Mouse (Mus musculus): ENCODE results near the gene Gnpat. TPM values are rescaled to one million over a fixed set of nuclear protein-coding genes. Genes with fewer than 3 reads are reported as not detected.
A peak's percentile ranks its signal among the peaks of the same experiment; 100 is the strongest.

Gene Gnpat
- total and polyA plus RNA-seq, 3 experiments: 74.3 to 637 (median 117) TPM

DNA sequence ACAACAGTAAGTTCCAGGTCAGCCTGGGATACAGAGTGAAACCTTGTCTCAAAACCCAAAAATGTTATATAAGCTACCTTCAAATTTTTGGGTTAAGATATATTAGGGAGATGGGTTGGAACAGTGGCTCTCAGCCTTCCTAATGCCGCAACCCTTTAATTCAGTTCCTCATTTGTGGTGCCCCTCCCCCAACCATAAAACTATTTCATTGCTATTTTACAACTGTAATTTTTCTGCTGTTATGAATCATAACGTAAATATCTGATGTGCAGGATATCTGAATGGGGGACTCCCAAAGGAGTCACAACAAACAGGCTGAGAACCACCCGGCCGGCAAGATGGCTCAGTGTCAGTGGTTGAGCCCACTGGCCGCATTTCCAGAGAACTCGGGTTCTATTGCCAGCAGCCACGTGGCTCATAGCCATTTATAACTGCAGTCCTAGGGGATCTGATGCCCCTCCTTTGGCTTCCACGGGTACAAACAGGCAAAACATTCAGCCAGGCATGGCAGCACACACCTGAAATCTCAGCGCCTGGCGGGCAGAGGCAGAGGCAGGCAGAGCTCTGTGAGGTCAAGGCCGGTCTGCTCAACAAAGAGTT is 59.8 kb downstream of the Gnpat start:
- Histone ChIP-seq H3K4me3 (ENCODE audit: control insufficient read depth in 1 of 2, insufficient read depth in 1 of 2, low read depth in 2 of 2, low read length in 2 of 2) (0 out of 4 replicates have a peak overlapping the region, but pooled peaks of 1 of the 2 experiments have one; percentile 20), H3K9ac (ENCODE audit: control insufficient read depth, low read depth, low read length, poor library complexity, severe bottlenecking) (0 out of 2 replicates have a peak overlapping the region, but pooled peaks have one; percentile 2), H3K9me3 (replicated peaks; ENCODE audit: insufficient read depth, low read length) (no peaks in the 10 kb centered on the region), H3K4me1 (ENCODE audit: control insufficient read depth in 1 of 2, insufficient read depth in 2 of 2, low read length in 2 of 2) (peaks cover 6 to 19% of the 10 kb centered on the region in 2 experiments), H3K36me3 (ENCODE audit: control insufficient read depth in 1 of 2, insufficient read depth in 2 of 2, low read length in 2 of 2) (peaks cover 3 to 17% of the 10 kb centered on the region in 2 experiments), H3K79me2 (ENCODE audit: control insufficient read depth, insufficient read depth, low read length, poor library complexity) (peaks cover 26% of the 10 kb centered on the region; the same call in 1 of the 2 replicates), H3K27me3 (ENCODE audit: control insufficient read depth in 1 of 2, insufficient read depth in 2 of 2, low read length in 2 of 2) (no peaks in the 10 kb centered on the region), H3K27ac (ENCODE audit: control insufficient read depth, low read depth, low read length) (peak overlapping the region; percentile 47; the same call in 1 of the 2 replicates)
- DNase-seq (ENCODE audit: low read depth, low spot score): peak; percentile 77
- TF ChIP-seq SMC3 (IDR thresholded peaks at IDR 0.05; ENCODE audit: low read depth, low read length) (no peak), GABPA (IDR thresholded peaks at IDR 0.05; ENCODE audit: low read depth, low read length) (no peak), E2F4 (IDR thresholded peaks at IDR 0.05; ENCODE audit: borderline replicate concordance, low read depth, low read length) (no peak), NELFE (IDR thresholded peaks at IDR 0.05; ENCODE audit: low read depth, low read length) (0 out of 2 replicates have a peak, but pooled peaks have one; percentile 20), GATA1 (IDR thresholded peaks at IDR 0.05; ENCODE audit: low read depth, low read length) (peak; percentile 35; the same call in 1 of the 2 replicates), POLR2AphosphoS2 (IDR thresholded peaks at IDR 0.05; ENCODE audit: low read length) (no peak), UBTF (IDR thresholded peaks at IDR 0.05; ENCODE audit: borderline replicate concordance, insufficient read depth, low read depth, low read length) (no peak), MYC (IDR thresholded peaks at IDR 0.05; ENCODE audit: low read depth, low read length) (peak; percentile 60; the same call in 1 of the 2 replicates), TAL1 (IDR thresholded peaks at IDR 0.05; ENCODE audit: low read length) (no peak), EP300 (IDR thresholded peaks at IDR 0.05; ENCODE audit: low read depth in 1 of 2, low read length in 2 of 2) (peak; percentile 70 to 71), BHLHE40 (IDR thresholded peaks at IDR 0.05; ENCODE audit: borderline replicate concordance, low read depth, low read length) (0 out of 2 replicates have a peak, but pooled peaks have one; percentile 37), CHD2 (IDR thresholded peaks at IDR 0.05; ENCODE audit: low read length) (peak; percentile 63), TBP (IDR thresholded peaks at IDR 0.05; ENCODE audit: low read depth, low read length) (no peak), USF2 (IDR thresholded peaks at IDR 0.05; ENCODE audit: borderline replicate concordance in 1 of 2, insufficient read depth in 1 of 2, low read depth in 1 of 2, low read length in 2 of 2) (no peak), ELF1 (IDR thresholded peaks at IDR 0.05; ENCODE audit: low read depth, low read length) (0 out of 2 replicates have a peak, but pooled peaks have one; percentile 34), ZC3H11A (IDR thresholded peaks at IDR 0.05; ENCODE audit: low read depth, low read length) (no peak; the same call in 1 of the 2 replicates), MAFK (IDR thresholded peaks at IDR 0.05; ENCODE audit: borderline replicate concordance, low read depth, low read length) (no peak), MAZ (IDR thresholded peaks at IDR 0.05; ENCODE audit: low read depth, low read length) (no peak), MYB (IDR thresholded peaks at IDR 0.05; ENCODE audit: low read depth, low read length) (peak; percentile 76), HCFC1 (IDR thresholded peaks at IDR 0.05; ENCODE audit: low read depth, low read length) (0 out of 2 replicates have a peak, but pooled peaks have one; percentile 33), RAD21 (IDR thresholded peaks at IDR 0.05; ENCODE audit: low read depth, low read length) (no peak), MXI1 (IDR thresholded peaks at IDR 0.05; ENCODE audit: low read depth, low read length) (peak; percentile 73), ZMIZ1 (IDR thresholded peaks at IDR 0.05; ENCODE audit: low read depth, low read length) (no peak), POLR2A (IDR thresholded peaks at IDR 0.05; ENCODE audit: control insufficient read depth in 1 of 2, insufficient read depth in 1 of 2, low read depth in 1 of 2, low read length in 2 of 2, poor library complexity in 1 of 2) (no peak), CTCF (IDR thresholded peaks at IDR 0.05 in 2 of 3, conservative IDR thresholded peaks at IDR 0.05 in 1 of 3; ENCODE audit: control insufficient read depth in 1 of 3, insufficient read depth in 1 of 3, low read depth in 2 of 3, low read length in 3 of 3, poor library complexity in 1 of 3, severe bottlenecking in 1 of 3) (no peak), MAX (IDR thresholded peaks at IDR 0.05; ENCODE audit: low read length) (peak; percentile 63; the same call in 1 of the 2 replicates), SIN3A (IDR thresholded peaks at IDR 0.05; ENCODE audit: low read length) (peak; percentile 13; the same call in 1 of the 2 replicates), CHD1 (IDR thresholded peaks at IDR 0.05; ENCODE audit: low read depth, low read length) (peak; percentile 87; the same call in 1 of the 2 replicates), ETS1 (IDR thresholded peaks at IDR 0.05; ENCODE audit: low read depth, low read length) (peak; percentile 78; the same call in 1 of the 2 replicates), RCOR1 (IDR thresholded peaks at IDR 0.05; ENCODE audit: low read depth, low read length) (0 out of 2 replicates have a peak, but pooled peaks have one; percentile 12)

All from MEL (cell line).